Mouse (Mus musculus): ENCODE measurements at regions not wholly inside any gene's neighbourhood (a gene's known extent, or its start where the extent isn't known, plus 50 kb on each side); places are given as distances from the start of the nearest gene placed in this dataset.

- TF ChIP-seq CTCF (IDR thresholded peaks at IDR 0.05; ENCODE audit: extremely low read depth, insufficient read length, insufficient replicate concordance, low read depth, low read length) (no peak), POLR2A (IDR thresholded peaks at IDR 0.05; ENCODE audit: low read depth, low read length) (no peak)
Observed at GRCm38 (mm10) chr1:128781311-128781710, 189.2 kb upstream of the Cxcr4 start.

Measured in small intestine, adult 2 months (tissue).